Mouse (Mus musculus): ENCODE results near the gene Dnmt3l. TPM values are rescaled to one million over a fixed set of nuclear protein-coding genes. Genes with fewer than 3 reads are reported as not detected.

Dnmt3l gene
- 1 to 10 TPM; 2.0 to 4.1 TPM for total RNA-seq (2023)

DNA sequence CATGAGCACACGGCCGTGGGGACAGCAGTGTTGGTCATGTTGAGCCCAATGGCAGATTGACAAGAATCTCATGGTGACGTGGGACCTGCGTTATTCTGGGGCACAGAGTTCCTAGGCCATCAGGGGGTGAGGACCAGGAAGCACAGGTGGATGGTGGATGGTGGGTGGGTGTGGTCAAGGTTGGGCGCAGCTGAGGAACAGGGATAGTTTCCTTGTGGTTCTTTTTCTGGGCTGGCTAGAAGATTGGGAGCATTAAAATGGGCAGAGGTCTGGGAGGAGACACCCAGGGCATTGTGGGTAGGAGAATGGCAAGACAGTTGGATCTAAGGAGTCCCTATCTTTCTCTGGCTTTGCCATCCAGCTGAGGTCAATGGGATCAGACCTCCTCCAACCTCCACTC is at the start of gene Dnmt3l:
Gene Dnmt3l (plus strand): TSS at position 301 of the 400 bp plus-strand sequence.

DNA sequence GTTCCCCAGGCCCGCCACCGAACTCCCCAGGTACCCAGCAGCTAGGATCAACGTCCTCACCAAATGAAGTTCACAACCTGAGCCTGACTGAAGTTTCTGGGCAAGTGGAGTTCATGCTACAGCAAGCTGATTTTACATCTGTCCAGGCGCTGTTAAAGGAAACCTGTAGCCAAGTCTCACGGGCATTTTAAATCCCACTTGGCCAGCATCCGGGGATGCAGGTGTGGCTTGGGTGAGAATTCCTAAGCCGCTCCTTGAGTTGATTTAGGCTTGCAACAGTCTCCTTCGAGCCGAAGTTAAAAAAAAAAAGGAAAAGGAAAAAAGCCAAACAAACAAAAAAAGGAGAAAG is 31.8 kb upstream of the Dnmt3l start, which contains the start of gene Pfkl:
Gene Pfkl (minus strand): TSS at position 139 of the 349 bp plus-strand sequence.

DNA sequence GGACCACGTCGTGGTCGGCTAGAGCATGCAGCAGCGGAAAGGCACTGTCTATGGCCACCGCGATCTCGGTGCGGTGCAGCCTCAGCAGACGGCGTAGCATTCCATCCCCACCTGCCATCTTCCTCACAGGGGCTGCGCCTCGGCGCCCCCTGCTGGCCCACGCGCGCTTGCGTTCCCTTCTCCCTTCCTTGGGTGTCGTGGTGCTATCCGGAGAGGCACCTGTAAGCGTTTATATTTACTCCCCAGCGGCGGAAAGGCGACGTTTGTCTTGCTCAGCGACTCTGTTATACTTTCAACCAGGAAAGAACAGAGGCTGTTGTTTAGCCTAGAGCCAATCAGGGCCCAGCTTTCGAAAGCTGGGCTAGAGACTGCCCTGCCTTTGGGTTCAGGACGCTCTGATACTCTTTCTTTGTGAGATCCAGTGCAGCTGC is 1.7 kb downstream of the Dnmt3l start, which contains the start of gene Aire:
Gene Aire (minus strand): TSS at position 205 of the 431 bp plus-strand sequence.

DNA sequence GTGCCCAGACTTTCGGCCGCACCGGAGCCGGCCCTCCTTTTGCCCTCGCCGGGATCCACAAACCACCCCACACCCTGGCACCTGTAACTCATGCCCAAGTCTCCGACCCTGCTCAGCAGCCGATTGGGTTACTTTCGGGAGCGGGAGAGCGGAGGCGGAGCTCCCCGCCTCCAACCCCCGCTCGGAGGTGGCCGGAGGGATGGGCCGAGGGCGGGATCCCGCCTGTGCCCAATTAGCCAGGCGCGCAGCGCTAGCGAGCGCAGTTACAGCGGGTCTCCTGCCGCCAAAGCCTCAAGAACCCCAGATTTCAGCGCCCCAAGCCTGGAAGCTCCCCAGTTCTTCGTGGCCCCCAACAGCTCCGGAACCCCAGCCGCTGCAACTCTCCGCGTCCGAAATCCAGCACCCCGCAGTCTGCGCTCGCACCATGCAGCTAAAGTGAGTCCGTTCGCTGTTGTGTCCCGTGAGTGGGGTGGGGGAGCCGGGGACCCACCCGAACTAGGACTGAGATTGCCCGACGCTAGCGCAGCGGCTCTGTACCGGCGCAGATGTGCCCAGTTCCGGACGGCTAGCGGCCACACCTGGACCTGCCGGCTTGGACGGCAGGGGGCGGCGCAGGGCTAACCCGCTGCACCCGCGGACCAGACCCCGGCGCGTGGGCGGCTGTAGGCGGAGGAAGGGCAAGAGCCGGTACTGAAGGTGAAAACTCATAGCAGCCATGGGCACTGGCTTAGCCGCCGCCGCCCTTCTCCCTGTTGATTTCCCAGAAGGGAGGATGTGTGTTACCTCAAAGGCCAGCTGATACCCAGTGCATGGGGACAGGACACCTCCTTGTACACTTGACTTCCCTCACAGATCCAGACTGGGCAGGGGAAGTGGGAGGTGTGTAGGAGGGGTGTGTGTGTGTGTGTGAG is 27.6 kb downstream of the Dnmt3l start, which contains the start of gene Icosl:
Gene Icosl (plus strand): TSS at position 202 of the 911 bp plus-strand sequence.

Other genes starting within 250 kb of the Dnmt3l start
- not detected for gene Gm9639, start 246.9 kb upstream of the Dnmt3l start, total RNA-seq (2023)
- gene Gm19668, start 242.8 kb upstream of the Dnmt3l start, total RNA-seq (2023) = not detected
- gene Gm9507, start 230.1 kb upstream of the Dnmt3l start, total RNA-seq (2023) = not detected
- not detected for gene Gm2696, start 227.3 kb upstream of the Dnmt3l start, total RNA-seq (2023)
- not detected for gene Krtap10-4, start 214.9 kb upstream of the Dnmt3l start, total RNA-seq (2023)
- not detected for gene Krtap10-10, start 206.0 kb upstream of the Dnmt3l start, total RNA-seq (2023)
- not detected for gene Gm36176, start 195.1 kb upstream of the Dnmt3l start, total RNA-seq (2023)
- not detected for gene Gm10318, start 189.1 kb upstream of the Dnmt3l start, total RNA-seq (2023)
- gene Gm3285, start 180.0 kb upstream of the Dnmt3l start, total RNA-seq (2023) = not detected
- under 1 TPM; 0.11 to 0.31 TPM for gene Lrrc3, start 139.4 kb upstream of the Dnmt3l start, total RNA-seq (2023)
- 100 to 1,000 TPM; 278 to 284 TPM for gene Trpm2, start 71.4 kb upstream of the Dnmt3l start, total RNA-seq (2023)
- 1 to 10 TPM; 9.5 to 9.7 TPM for gene 1810043G02Rik, start 63.4 kb upstream of the Dnmt3l start, total RNA-seq (2023)
- gene Pfkl, start 31.9 kb upstream of the Dnmt3l start, total RNA-seq (2023) = 10 to 100 TPM; 30.5 to 37.9 TPM
- under 1 TPM in 1 of 2 experiments, not detected in 1; 0.22 TPM for gene Aire, start 1.7 kb downstream of the Dnmt3l start, total RNA-seq (2023)
- 10 to 100 TPM; 47.1 to 50.3 TPM for gene Icosl, start 27.4 kb downstream of the Dnmt3l start, total RNA-seq (2023)
- gene D10Jhu81e, start 127.8 kb downstream of the Dnmt3l start, total RNA-seq (2023) = 10 to 100 TPM; 21.4 to 22.7 TPM
- gene Pwp2, start 143.2 kb downstream of the Dnmt3l start, total RNA-seq (2023) = 1 to 10 TPM; 5.6 TPM
- gene Trappc10, start 202.7 kb downstream of the Dnmt3l start, total RNA-seq (2023) = 10 to 100 TPM; 55.0 to 61.2 TPM